ENCODE assay signal across 27 mouse cellular contexts in the genomic region with DNA sequence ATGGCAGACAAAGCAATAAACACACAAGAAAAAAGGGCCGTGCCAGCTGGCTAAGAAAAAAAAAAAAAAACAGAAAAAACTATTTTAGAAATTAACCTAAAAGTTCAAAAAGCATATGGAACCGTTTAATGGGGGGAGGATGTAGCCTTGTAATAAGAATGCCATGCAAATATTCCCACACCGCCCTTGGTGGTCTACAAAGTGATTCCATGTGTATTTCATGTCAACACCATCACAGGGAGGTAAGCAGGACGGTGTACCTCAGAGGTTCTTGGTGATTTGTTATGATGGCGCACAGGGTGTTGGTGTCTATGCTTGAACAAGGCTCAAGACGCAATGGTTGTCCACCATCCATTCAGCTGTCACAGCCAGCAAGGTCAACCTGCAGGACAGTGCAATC. TPM values are rescaled to one million over a fixed set of nuclear protein-coding genes. Genes with fewer than 3 reads are reported as not detected.
DNase-seq lines count a peak whose midpoint lies in the region; ATAC-seq and TF ChIP-seq lines count a peak whose summit lies in the region.
"Had no signal": no experiment of that assay in that cellular context is flagged by ENCODE, and none has a peak within 500 bp of the region (broad histone marks: within the 10 kb centered on the region; RNA-seq: fewer than 3 reads in every experiment).

No protein-coding gene starts in this region.

- no peak for ATAC-seq in limb, embryonic 11.5 days (ENCODE audit: insufficient number of reproducible peaks, low FRiP score, low TSS enrichment, low read depth)
- no peak for ATAC-seq in embryonic facial prominence, embryonic 14.5 days (ENCODE audit: low read depth)
- no peak for ATAC-seq in forebrain, embryonic 11.5 days (replicated peaks; ENCODE audit: low FRiP score)
- ATAC-seq: activated CD4-positive, CD25-positive, alpha-beta regulatory T cell, adult 4 months; forebrain, embryonic 15.5 days; hindbrain, embryonic 16.5 days; inflammation-experienced regulatory T-cells, adult 6 months; Patski had no signal

- 41% methylated on average over 6 of the region's 6 CpGs for WGBS in limb, embryonic 11.5 days
- 57% methylated on average over 6 of the region's 6 CpGs for WGBS in limb, embryonic 10.5 days
- WGBS in embryonic facial prominence, embryonic 14.5 days: 49% methylated on average over 6 of the region's 6 CpGs
- 88% methylated on average over 6 of the region's 6 CpGs for WGBS in forebrain, embryonic 11.5 days

- no peak overlapping the region for H3K9ac ChIP-seq in limb, embryonic 11.5 days (ENCODE audit: low read length)
- H3K9ac ChIP-seq in embryonic facial prominence, embryonic 14.5 days (ENCODE audit: low read depth, low read length): no peak overlapping the region
- no peak overlapping the region for H3K9ac ChIP-seq in forebrain, embryonic 11.5 days (ENCODE audit: low read length)
- H3K9ac ChIP-seq: embryonic facial prominence, embryonic 13.5 days; forebrain, embryonic 15.5 days; heart, embryonic 13.5 days; hindbrain, embryonic 12.5 days had no signal

- no peak for TF ChIP-seq CTCF in gastrocnemius, adult 2 months (IDR thresholded peaks at IDR 0.05)

- intact Hi-C loops in gastrocnemius, adult 2 months (cut with DNase I): no loop called here

- no peak overlapping the region for H3K4me3 ChIP-seq in gastrocnemius, adult 2 months
- no peak overlapping the region for H3K4me3 ChIP-seq in limb, embryonic 11.5 days (ENCODE audit: low read depth, low read length)
- no peak overlapping the region for H3K4me3 ChIP-seq in limb, embryonic 10.5 days
- H3K4me3 ChIP-seq in embryonic facial prominence, embryonic 14.5 days (ENCODE audit: low read depth, low read length): no peak overlapping the region
- H3K4me3 ChIP-seq in forebrain, embryonic 11.5 days (ENCODE audit: low read depth, low read length): no peak overlapping the region
- H3K4me3 ChIP-seq: embryonic facial prominence, embryonic 13.5 days; forebrain, embryonic 15.5 days; heart, embryonic 13.5 days; hindbrain, embryonic 12.5 days had no signal

- no peaks in the 10 kb centered on the region for H3K9me3 ChIP-seq in limb, embryonic 11.5 days (ENCODE audit: control insufficient read depth, low read length)
- no peaks in the 10 kb centered on the region for H3K9me3 ChIP-seq in limb, embryonic 10.5 days (replicated peaks)
- no peaks in the 10 kb centered on the region for H3K9me3 ChIP-seq in embryonic facial prominence, embryonic 14.5 days (ENCODE audit: control insufficient read depth, low read length)
- H3K9me3 ChIP-seq in forebrain, embryonic 11.5 days (ENCODE audit: control insufficient read depth, low read length): no peaks in the 10 kb centered on the region
- H3K9me3 ChIP-seq: embryonic facial prominence, embryonic 13.5 days; forebrain, embryonic 15.5 days; heart, embryonic 13.5 days; hindbrain, embryonic 12.5 days had no signal

- no peak overlapping the region for H3K4me2 ChIP-seq in limb, embryonic 11.5 days (ENCODE audit: low read depth, severe bottlenecking)
- H3K4me2 ChIP-seq in embryonic facial prominence, embryonic 14.5 days (ENCODE audit: low read depth, low read length): no peak overlapping the region
- H3K4me2 ChIP-seq in forebrain, embryonic 11.5 days (ENCODE audit: low read depth, low read length, severe bottlenecking): no peak overlapping the region
- H3K4me2 ChIP-seq: embryonic facial prominence, embryonic 13.5 days; forebrain, embryonic 15.5 days; heart, embryonic 13.5 days; hindbrain, embryonic 12.5 days had no signal

- H3K27ac ChIP-seq in gastrocnemius, adult 2 months: peak overlapping the region; percentile 79; the same call in 1 of the 2 replicates
- H3K27ac ChIP-seq in limb, embryonic 11.5 days (replicated peaks; ENCODE audit: low read depth, low read length): no peak overlapping the region
- no peak overlapping the region for H3K27ac ChIP-seq in limb, embryonic 10.5 days
- H3K27ac ChIP-seq in embryonic facial prominence, embryonic 14.5 days (replicated peaks; ENCODE audit: low read depth, low read length): no peak overlapping the region; the same call in 1 of the 2 replicates
- H3K27ac ChIP-seq in forebrain, embryonic 11.5 days (ENCODE audit: low read depth, low read length): no peak overlapping the region
- H3K27ac ChIP-seq: forebrain, embryonic 15.5 days; heart, embryonic 13.5 days; hindbrain, embryonic 12.5 days had no signal

- no peak for DNase-seq in gastrocnemius, adult 2 months
- no peak for DNase-seq in gastrocnemius, postnatal 10 days
- DNase-seq in limb, embryonic 11.5 days (ENCODE audit: low spot score): peak; percentile 36
- DNase-seq in limb, embryonic 10.5 days (ENCODE audit: low spot score): no peak
- peak; percentile 58 for DNase-seq in embryonic facial prominence, embryonic 14.5 days (ENCODE audit: low spot score)
- DNase-seq in forebrain, embryonic 11.5 days (ENCODE audit: low spot score): no peak
- DNase-seq in urinary bladder, postnatal 25 days (ENCODE audit: low spot score): no peak
- no peak for DNase-seq in right cerebral cortex, postnatal 14 days
- DNase-seq: adrenal gland, adult 2 months; adrenal gland, postnatal 25 days; cerebellum, adult 18-20 months; cerebellum, postnatal 10 days; gastrocnemius, postnatal 25 days; heart, postnatal 4 days; kidney, adult 8-10 months had no signal

- H3K36me3 ChIP-seq in limb, embryonic 11.5 days (ENCODE audit: control insufficient read depth, insufficient read depth, low read length): no peaks in the 10 kb centered on the region
- H3K36me3 ChIP-seq in limb, embryonic 10.5 days: no peaks in the 10 kb centered on the region
- H3K36me3 ChIP-seq in embryonic facial prominence, embryonic 14.5 days (ENCODE audit: control insufficient read depth, insufficient read depth, low read length): 0 out of 2 replicates have a peak, but pooled peaks cover 5% of the 10 kb centered on the region
- H3K36me3 ChIP-seq in forebrain, embryonic 11.5 days (ENCODE audit: control insufficient read depth, insufficient read depth, low read length): no peaks in the 10 kb centered on the region; the same call in 1 of the 2 replicates

- no peaks in the 10 kb centered on the region for H3K27me3 ChIP-seq in limb, embryonic 11.5 days (ENCODE audit: control insufficient read depth, insufficient read depth, low read length)
- H3K27me3 ChIP-seq in limb, embryonic 10.5 days (ENCODE audit: low read depth, poor library complexity, severe bottlenecking): no peaks in the 10 kb centered on the region
- no peaks in the 10 kb centered on the region for H3K27me3 ChIP-seq in embryonic facial prominence, embryonic 14.5 days (replicated peaks; ENCODE audit: control insufficient read depth, insufficient read depth, low read length)
- H3K27me3 ChIP-seq in forebrain, embryonic 11.5 days (ENCODE audit: control insufficient read depth, insufficient read depth, low read length): no peaks in the 10 kb centered on the region
- H3K27me3 ChIP-seq: embryonic facial prominence, embryonic 13.5 days; forebrain, embryonic 15.5 days; heart, embryonic 13.5 days; hindbrain, embryonic 12.5 days; Patski had no signal

- peaks cover 7% of the 10 kb centered on the region; the same call in 1 of the 2 replicates for H3K4me1 ChIP-seq in limb, embryonic 11.5 days (ENCODE audit: control insufficient read depth, insufficient read depth, low read length)
- peaks cover 38% of the 10 kb centered on the region for H3K4me1 ChIP-seq in limb, embryonic 10.5 days
- H3K4me1 ChIP-seq in embryonic facial prominence, embryonic 14.5 days (ENCODE audit: control insufficient read depth, insufficient read depth, low read length): peaks cover 18% of the 10 kb centered on the region
- peaks cover 13% of the 10 kb centered on the region; the same call in 1 of the 2 replicates for H3K4me1 ChIP-seq in forebrain, embryonic 11.5 days (replicated peaks; ENCODE audit: control insufficient read depth, insufficient read depth, low read length)

RNA-seq across cellular contexts. Expression of gene Tigit, which starts 46.6 kb away (rescaled TPM):
- total RNA-seq in gastrocnemius, adult 2 months (2021): not detected
- not detected for total RNA-seq in gastrocnemius, postnatal 10 days (2021)
- not detected in 2 replicates for polyA plus RNA-seq in limb, embryonic 11.5 days (2014; fragmentation: Nextera tagmentation; extraction: Ambion mirVana)
- polyA plus RNA-seq in limb, embryonic 10.5 days (2016; fragmentation: Nextera tagmentation; extraction: Ambion mirVana): not detected in 2 replicates
- not detected in 2 replicates for polyA plus RNA-seq in embryonic facial prominence, embryonic 14.5 days (2014; fragmentation: Nextera tagmentation; extraction: Ambion mirVana)
- not detected in 2 replicates for polyA plus RNA-seq in forebrain, embryonic 11.5 days (2014; fragmentation: Nextera tagmentation; extraction: Ambion mirVana)
- total RNA-seq: adrenal gland, postnatal 25 days; common myeloid progenitor, adult 5-6 weeks; gastrocnemius, postnatal 25 days; granulocyte monocyte progenitor cell, adult 5-6 weeks; heart, postnatal 4 days had no signal
- polyA plus RNA-seq: embryonic facial prominence, embryonic 13.5 days; forebrain, embryonic 15.5 days; frontal cortex, adult 2 months; heart, embryonic 13.5 days; heart, postnatal 0 days; hindbrain, embryonic 12.5 days; hindbrain, embryonic 16.5 days; Patski had no signal

Comparison
In these comparisons a context has a peak if more than half of its experiments do, and no peak if none do; other contexts are left out.
1. DNase-seq: peak in limb, embryonic 11.5 days (single experiment) and embryonic facial prominence, embryonic 14.5 days (single experiment); none in gastrocnemius, adult 2 months (single experiment), gastrocnemius, postnatal 10 days (single experiment), limb, embryonic 10.5 days (single experiment), forebrain, embryonic 11.5 days (single experiment), urinary bladder, postnatal 25 days (single experiment) and right cerebral cortex, postnatal 14 days (single experiment).